25 mouse cellular contexts compared by ENCODE assay signal in the genomic region with DNA sequence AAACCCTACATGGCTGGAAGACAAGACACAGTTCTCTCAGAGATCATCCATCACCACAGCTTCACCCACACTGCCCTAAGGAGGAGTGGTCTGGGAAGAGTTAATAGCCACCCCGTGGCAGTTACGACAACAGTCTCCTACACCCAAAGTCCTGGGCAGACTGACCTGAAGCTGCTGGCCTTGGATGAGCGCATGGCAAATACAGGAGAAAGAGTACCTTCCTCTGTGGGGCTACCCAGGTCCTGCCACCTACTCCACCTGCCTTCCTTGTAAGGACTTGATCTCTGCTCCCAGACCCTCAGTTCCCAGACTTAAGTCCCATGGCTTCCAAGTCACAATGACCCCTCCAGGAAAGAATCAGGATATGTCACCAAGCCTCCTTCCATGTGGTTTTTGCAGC.
A peak's percentile ranks its signal among the peaks of the same experiment; 100 is the strongest.
DNase-seq lines count a peak whose midpoint lies in the region; ATAC-seq lines count a peak whose summit lies in the region.
"Had no signal": no experiment of that assay in that cellular context is flagged by ENCODE, and none has a peak within 500 bp of the region (broad histone marks: within the 10 kb centered on the region; RNA-seq: fewer than 3 reads in every experiment).

No protein-coding gene starts in this region.

- 0 out of 2 replicates have a peak, but pooled peaks cover 2% of the 10 kb centered on the region for H3K4me1 ChIP-seq in forebrain, embryonic 11.5 days (replicated peaks; ENCODE audit: control insufficient read depth, insufficient read depth, low read length)
- peaks cover 10% of the 10 kb centered on the region for H3K4me1 ChIP-seq in forebrain, embryonic 10.5 days
- peaks cover 8% of the 10 kb centered on the region for H3K4me1 ChIP-seq in heart, embryonic 10.5 days
- peaks cover 8% of the 10 kb centered on the region; the same call in 1 of the 2 replicates for H3K4me1 ChIP-seq in heart, embryonic 12.5 days (replicated peaks)
- H3K4me1 ChIP-seq in midbrain, embryonic 11.5 days (ENCODE audit: control insufficient read depth, insufficient read depth, low read length) = peaks cover 5% of the 10 kb centered on the region; the same call in 1 of the 2 replicates
- peaks cover 3% of the 10 kb centered on the region; the same call in 1 of the 2 replicates for H3K4me1 ChIP-seq in midbrain, embryonic 15.5 days

- 96% methylated on average over 3 of the region's 3 CpGs for WGBS in forebrain, embryonic 11.5 days
- WGBS in forebrain, embryonic 10.5 days = 88% methylated on average over 3 of the region's 3 CpGs
- WGBS in heart, embryonic 10.5 days = 82% methylated on average over 3 of the region's 3 CpGs
- WGBS in heart, embryonic 12.5 days = 86% methylated on average over 3 of the region's 3 CpGs
- 84% methylated on average over 3 of the region's 3 CpGs for WGBS in midbrain, embryonic 11.5 days
- 97% methylated on average over 3 of the region's 3 CpGs for WGBS in midbrain, embryonic 15.5 days

- no peaks in the 10 kb centered on the region for H3K36me3 ChIP-seq in forebrain, embryonic 11.5 days (ENCODE audit: control insufficient read depth, insufficient read depth, low read length)
- H3K36me3 ChIP-seq in forebrain, embryonic 10.5 days (replicated peaks) = no peaks in the 10 kb centered on the region
- no peaks in the 10 kb centered on the region for H3K36me3 ChIP-seq in heart, embryonic 10.5 days
- no peaks in the 10 kb centered on the region for H3K36me3 ChIP-seq in heart, embryonic 12.5 days
- H3K36me3 ChIP-seq in midbrain, embryonic 11.5 days (ENCODE audit: control insufficient read depth, insufficient read depth, low read length) = no peaks in the 10 kb centered on the region
- H3K36me3 ChIP-seq in midbrain, embryonic 15.5 days (replicated peaks) = peaks cover 16% of the 10 kb centered on the region
- H3K36me3 ChIP-seq: embryonic facial prominence, embryonic 10.5 days; embryonic facial prominence, embryonic 12.5 days; G1E had no signal

- no peak overlapping the region for H3K27ac ChIP-seq in forebrain, embryonic 11.5 days (ENCODE audit: low read depth, low read length)
- H3K27ac ChIP-seq in forebrain, embryonic 10.5 days = no peak overlapping the region
- no peak overlapping the region for H3K27ac ChIP-seq in heart, embryonic 10.5 days
- no peak overlapping the region for H3K27ac ChIP-seq in heart, embryonic 12.5 days (ENCODE audit: poor library complexity, severe bottlenecking)
- H3K27ac ChIP-seq in midbrain, embryonic 11.5 days (ENCODE audit: low read depth, low read length) = no peak overlapping the region
- no peak overlapping the region for H3K27ac ChIP-seq in midbrain, embryonic 15.5 days
- H3K27ac ChIP-seq: embryonic facial prominence, embryonic 10.5 days; embryonic facial prominence, embryonic 12.5 days; forebrain, embryonic 13.5 days; forebrain, embryonic 15.5 days had no signal

- H3K9me3 ChIP-seq in forebrain, embryonic 11.5 days (ENCODE audit: control insufficient read depth, low read length) = no peaks in the 10 kb centered on the region
- H3K9me3 ChIP-seq in forebrain, embryonic 10.5 days = no peaks in the 10 kb centered on the region
- H3K9me3 ChIP-seq in heart, embryonic 10.5 days = no peaks in the 10 kb centered on the region
- H3K9me3 ChIP-seq in heart, embryonic 12.5 days (replicated peaks) = 0 out of 2 replicates have a peak, but pooled peaks cover 3% of the 10 kb centered on the region
- no peaks in the 10 kb centered on the region for H3K9me3 ChIP-seq in midbrain, embryonic 11.5 days (ENCODE audit: control insufficient read depth, low read length)
- no peaks in the 10 kb centered on the region for H3K9me3 ChIP-seq in midbrain, embryonic 15.5 days
- H3K9me3 ChIP-seq: embryonic facial prominence, embryonic 10.5 days; embryonic facial prominence, embryonic 12.5 days; forebrain, embryonic 13.5 days; forebrain, embryonic 15.5 days; G1E had no signal

- H3K9ac ChIP-seq in forebrain, embryonic 11.5 days (ENCODE audit: low read length) = no peak overlapping the region
- no peak overlapping the region for H3K9ac ChIP-seq in heart, embryonic 12.5 days
- H3K9ac ChIP-seq in midbrain, embryonic 11.5 days (ENCODE audit: low read length) = no peak overlapping the region
- no peak overlapping the region for H3K9ac ChIP-seq in midbrain, embryonic 15.5 days
- H3K9ac ChIP-seq: embryonic facial prominence, embryonic 12.5 days; forebrain, embryonic 13.5 days; forebrain, embryonic 15.5 days; forebrain, postnatal 0 days had no signal

- H3K4me3 ChIP-seq in forebrain, embryonic 11.5 days (ENCODE audit: low read depth, low read length) = no peak overlapping the region
- H3K4me3 ChIP-seq in forebrain, embryonic 10.5 days = no peak overlapping the region
- no peak overlapping the region for H3K4me3 ChIP-seq in heart, embryonic 10.5 days
- no peak overlapping the region for H3K4me3 ChIP-seq in heart, embryonic 12.5 days
- no peak overlapping the region for H3K4me3 ChIP-seq in midbrain, embryonic 11.5 days (ENCODE audit: low read depth, low read length)
- no peak overlapping the region for H3K4me3 ChIP-seq in midbrain, embryonic 15.5 days
- H3K4me3 ChIP-seq: embryonic facial prominence, embryonic 10.5 days; embryonic facial prominence, embryonic 12.5 days; forebrain, embryonic 13.5 days; forebrain, embryonic 15.5 days had no signal

- ATAC-seq in forebrain, embryonic 11.5 days (replicated peaks; ENCODE audit: low FRiP score) = no peak
- ATAC-seq in heart, embryonic 12.5 days (ENCODE audit: insufficient number of reproducible peaks, low FRiP score) = no peak
- no peak for ATAC-seq in midbrain, embryonic 11.5 days (ENCODE audit: low FRiP score)
- no peak for ATAC-seq in midbrain, embryonic 15.5 days (replicated peaks)
- ATAC-seq: activated CD4-positive, CD25-positive, alpha-beta regulatory T cell, adult 4 months; CD4-positive, CD25-positive, alpha-beta regulatory T cell, adult 4 months; forebrain, embryonic 13.5 days; forebrain, embryonic 15.5 days; forebrain, postnatal 0 days; Patski had no signal

- H3K4me2 ChIP-seq in forebrain, embryonic 11.5 days (ENCODE audit: low read depth, low read length, severe bottlenecking) = no peak overlapping the region
- H3K4me2 ChIP-seq in heart, embryonic 12.5 days = no peak overlapping the region
- H3K4me2 ChIP-seq in midbrain, embryonic 11.5 days = no peak overlapping the region
- H3K4me2 ChIP-seq in midbrain, embryonic 15.5 days = no peak overlapping the region
- H3K4me2 ChIP-seq: embryonic facial prominence, embryonic 12.5 days; forebrain, embryonic 13.5 days; forebrain, embryonic 15.5 days had no signal

- H3K27me3 ChIP-seq in forebrain, embryonic 11.5 days (ENCODE audit: control insufficient read depth, insufficient read depth, low read length) = no peaks in the 10 kb centered on the region
- peaks cover 27% of the 10 kb centered on the region for H3K27me3 ChIP-seq in forebrain, embryonic 10.5 days (ENCODE audit: poor library complexity, severe bottlenecking)
- peaks cover 32% of the 10 kb centered on the region for H3K27me3 ChIP-seq in heart, embryonic 10.5 days (ENCODE audit: insufficient read depth, poor library complexity, severe bottlenecking)
- H3K27me3 ChIP-seq in heart, embryonic 12.5 days (replicated peaks) = peaks cover 30% of the 10 kb centered on the region
- H3K27me3 ChIP-seq in midbrain, embryonic 11.5 days (ENCODE audit: control insufficient read depth, insufficient read depth, low read length) = no peaks in the 10 kb centered on the region
- no peaks in the 10 kb centered on the region for H3K27me3 ChIP-seq in midbrain, embryonic 15.5 days (replicated peaks)
- H3K27me3 ChIP-seq: CH12.LX; forebrain, embryonic 15.5 days had no signal

- DNase-seq in forebrain, embryonic 11.5 days (ENCODE audit: low spot score) = peak; percentile 28
- DNase-seq in forebrain, embryonic 10.5 days (ENCODE audit: extremely low spot score, low spot score) = no peak
- DNase-seq in heart, embryonic 10.5 days (ENCODE audit: low spot score) = peak; percentile 51
- DNase-seq in midbrain, embryonic 11.5 days (ENCODE audit: low spot score, missing footprints) = peak; percentile 69
- DNase-seq: adrenal gland, adult 8-10 months; adrenal gland, postnatal 14 days; adrenal gland, postnatal 36 days; B cell, adult 2 months; cerebellum, adult 11-12 months; cerebellum, adult 2 months; cerebellum, adult 9-10 months; cerebellum, postnatal 10 days; cerebellum, postnatal 25 days; forebrain, postnatal 0 days had no signal
